Mouse (Mus musculus): ENCODE measurements around the gene Nkain1. TPM values are rescaled to one million over a fixed set of nuclear protein-coding genes. Genes with fewer than 3 reads are reported as not detected.

Gene Nkain1
- not detected for polyA plus RNA-seq (2017; shearing (Covaris generic))

- ATAC-seq: no peak
Observed at GRCm38 (mm10) chr4:130574048-130574413, at the start of gene Nkain1. Gene Nkain1 (minus strand): TSS chr4:130574173.

- no peak for ATAC-seq
Observed at GRCm38 (mm10) chr4:130578734-130579274, 4.8 kb upstream of the Nkain1 start.

- no peak for ATAC-seq
Observed at GRCm38 (mm10) chr4:130577081-130577480, 3.1 kb upstream of the Nkain1 start.

- ATAC-seq: no peak
Observed at GRCm38 (mm10) chr4:130576247-130576931, 2.4 kb upstream of the Nkain1 start.

GRCm38 (mm10) chr4:130575533-130575932 lies 1.6 kb upstream of the Nkain1 start:
- no peak for ATAC-seq

GRCm38 (mm10) chr4:130574861-130575460 lies 988 bp upstream of the Nkain1 start:
- no peak for ATAC-seq

GRCm38 (mm10) chr4:130573351-130574047 lies 474 bp downstream of the Nkain1 start:
- ATAC-seq: no peak

- no peak for ATAC-seq
Observed at GRCm38 (mm10) chr4:130573012-130573350, 992 bp downstream of the Nkain1 start.

GRCm38 (mm10) chr4:130572545-130572944 lies 1.4 kb downstream of the Nkain1 start:
- ATAC-seq: no peak

GRCm38 (mm10) chr4:130570941-130571720 lies 2.8 kb downstream of the Nkain1 start:
- ATAC-seq: no peak

- ATAC-seq: no peak
Observed at GRCm38 (mm10) chr4:130568043-130568978, 5.7 kb downstream of the Nkain1 start.

- ATAC-seq: no peak
Observed at GRCm38 (mm10) chr4:130563820-130564219, 10.2 kb downstream of the Nkain1 start.

GRCm38 (mm10) chr4:130563260-130563756 lies 10.7 kb downstream of the Nkain1 start:
- ATAC-seq: no peak

GRCm38 (mm10) chr4:130560576-130561310 lies 13.2 kb downstream of the Nkain1 start:
- ATAC-seq: no peak

GRCm38 (mm10) chr4:130559220-130559619 lies 14.8 kb downstream of the Nkain1 start:
- no peak for ATAC-seq

GRCm38 (mm10) chr4:130557852-130558251 lies 16.1 kb downstream of the Nkain1 start:
- ATAC-seq: no peak

- ATAC-seq: no peak
Observed at GRCm38 (mm10) chr4:130556992-130557391, 17.0 kb downstream of the Nkain1 start.

- ATAC-seq: no peak
Observed at GRCm38 (mm10) chr4:130556224-130556623, 17.7 kb downstream of the Nkain1 start.

GRCm38 (mm10) chr4:130553121-130553448 lies 20.9 kb downstream of the Nkain1 start:
- ATAC-seq: no peak

- ATAC-seq: no peak
Observed at GRCm38 (mm10) chr4:130552312-130553120, 21.5 kb downstream of the Nkain1 start.
